Mouse (Mus musculus): Measurements from ENCODE around the gene Ppil3. TPM values are rescaled to one million over a fixed set of nuclear protein-coding genes. Genes with fewer than 3 reads are reported as not detected.

The Ppil3 gene
- total RNA-seq (2021): 10 to 100 TPM; 27.1 to 27.9 TPM

GRCm38 (mm10) chr1:58445143-58445722 lies at the start of gene Ppil3, which contains the start of gene Nif3l1:
TSS of gene Ppil3 (minus strand) at chr1:58445486.
TSS of gene Nif3l1 (plus strand) at chr1:58445151.
- DNase-seq (ENCODE audit: low spot score in 2 of 2): peak; percentile 91 to 94
- intact Hi-C loops (cut with DNase I): no loop called here

GRCm38 (mm10) chr1:58482647-58483046 lies 37.4 kb upstream of the Ppil3 start:
- no peak for DNase-seq (ENCODE audit: low spot score in 2 of 2)
- intact Hi-C loops (cut with DNase I): no loop called here

- intact Hi-C loops (cut with DNase I): no loop called here
- no peak for DNase-seq (ENCODE audit: low spot score in 2 of 2)
Measured at GRCm38 (mm10) chr1:58475662-58476061, 30.4 kb upstream of the Ppil3 start.

- intact Hi-C loops (cut with DNase I): no loop called here
- no peak for DNase-seq (ENCODE audit: low spot score in 2 of 2)
Measured at GRCm38 (mm10) chr1:58465561-58465960, 20.3 kb upstream of the Ppil3 start.

GRCm38 (mm10) chr1:58465042-58465441 lies 19.8 kb upstream of the Ppil3 start:
- DNase-seq (ENCODE audit: low spot score in 2 of 2): no peak
- intact Hi-C loops (cut with DNase I): no loop called here

GRCm38 (mm10) chr1:58463935-58464334 lies 18.6 kb upstream of the Ppil3 start:
- intact Hi-C loops (cut with DNase I): no loop called here
- DNase-seq (ENCODE audit: low spot score in 2 of 2): no peak

- intact Hi-C loops (cut with DNase I): no loop called here
- DNase-seq (ENCODE audit: low spot score in 2 of 2): no peak
Measured at GRCm38 (mm10) chr1:58460566-58460965, 15.3 kb upstream of the Ppil3 start.

- intact Hi-C loops (cut with DNase I): no loop called here
- DNase-seq (ENCODE audit: low spot score in 2 of 2): no peak
Measured at GRCm38 (mm10) chr1:58458867-58459266, 13.6 kb upstream of the Ppil3 start.

- intact Hi-C loops (cut with DNase I): no loop called here
- no peak for DNase-seq (ENCODE audit: low spot score in 2 of 2)
Measured at GRCm38 (mm10) chr1:58458175-58458574, 12.9 kb upstream of the Ppil3 start.

- intact Hi-C loops (cut with DNase I): no loop called here
- DNase-seq (ENCODE audit: low spot score in 2 of 2): no peak
Measured at GRCm38 (mm10) chr1:58454316-58454715, 9.0 kb upstream of the Ppil3 start.

- intact Hi-C loops (cut with DNase I): no loop called here
- no peak for DNase-seq (ENCODE audit: low spot score in 2 of 2)
Measured at GRCm38 (mm10) chr1:58448396-58448795, 3.1 kb upstream of the Ppil3 start.

GRCm38 (mm10) chr1:58447766-58448165 lies 2.5 kb upstream of the Ppil3 start:
- intact Hi-C loops (cut with DNase I): no loop called here
- DNase-seq (ENCODE audit: low spot score in 2 of 2): no peak

- intact Hi-C loops (cut with DNase I): no loop called here
- DNase-seq (ENCODE audit: low spot score in 2 of 2): no peak
Measured at GRCm38 (mm10) chr1:58445861-58446260, 575 bp upstream of the Ppil3 start.

- intact Hi-C loops (cut with DNase I): no loop called here
- no peak for DNase-seq (ENCODE audit: low spot score in 2 of 2)
Measured at GRCm38 (mm10) chr1:58444691-58445090, 595 bp downstream of the Ppil3 start.

- intact Hi-C loops (cut with DNase I): no loop called here
- DNase-seq (ENCODE audit: low spot score in 2 of 2): no peak
Measured at GRCm38 (mm10) chr1:58424551-58424950, 20.7 kb downstream of the Ppil3 start.

GRCm38 (mm10) chr1:58423371-58424248 lies 21.7 kb downstream of the Ppil3 start, which contains the start of gene Clk1:
TSS of gene Clk1 (minus strand) at chr1:58424066.
- intact Hi-C loops (cut with DNase I): no loop called here
- peak; percentile 95 to 96 for DNase-seq (ENCODE audit: low spot score in 2 of 2)

- intact Hi-C loops (cut with DNase I): no loop called here
- DNase-seq (ENCODE audit: low spot score in 2 of 2): no peak
Measured at GRCm38 (mm10) chr1:58422879-58423278, 22.4 kb downstream of the Ppil3 start.

- intact Hi-C loops (cut with DNase I): no loop called here
- no peak for DNase-seq (ENCODE audit: low spot score in 2 of 2)
Measured at GRCm38 (mm10) chr1:58420961-58421360, 24.3 kb downstream of the Ppil3 start.

GRCm38 (mm10) chr1:58420032-58420431 lies 25.3 kb downstream of the Ppil3 start:
- intact Hi-C loops (cut with DNase I): no loop called here
- no peak for DNase-seq (ENCODE audit: low spot score in 2 of 2)

- intact Hi-C loops (cut with DNase I): no loop called here
- no peak for DNase-seq (ENCODE audit: low spot score in 2 of 2)
Measured at GRCm38 (mm10) chr1:58416048-58416447, 29.2 kb downstream of the Ppil3 start.

GRCm38 (mm10) chr1:58415442-58415841 lies 29.8 kb downstream of the Ppil3 start:
- intact Hi-C loops (cut with DNase I): no loop called here
- DNase-seq (ENCODE audit: low spot score in 2 of 2): no peak
